24 mouse cellular contexts compared by ENCODE assay signal in the genomic region with DNA sequence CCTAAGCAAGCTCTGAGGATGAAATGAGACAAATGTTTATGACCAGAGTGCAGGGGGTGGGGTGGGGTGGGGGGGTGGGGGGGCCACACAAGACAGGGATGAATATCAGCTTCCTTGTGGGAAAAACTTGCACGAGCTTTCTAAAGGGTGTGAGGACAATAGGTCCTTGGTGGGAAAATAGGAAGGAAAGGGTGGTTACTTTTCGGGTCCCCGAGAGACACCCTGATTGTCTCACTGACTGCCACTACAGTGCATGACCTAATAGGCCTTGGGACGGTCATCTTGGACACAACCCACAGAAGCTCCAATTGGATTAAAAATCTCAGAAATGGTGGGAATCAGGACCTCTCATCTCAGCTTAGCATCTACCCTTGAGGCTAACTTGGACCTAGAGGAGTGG. TPM values are rescaled to one million over a fixed set of nuclear protein-coding genes. Genes with fewer than 3 reads are reported as not detected.
DNase-seq lines count a peak whose midpoint lies in the region; ATAC-seq and TF ChIP-seq lines count a peak whose summit lies in the region.
"Had no signal": no experiment of that assay in that cellular context is flagged by ENCODE, and none has a peak within 500 bp of the region (broad histone marks: within the 10 kb centered on the region; RNA-seq: fewer than 3 reads in every experiment).

No protein-coding gene starts in this region.

- TF ChIP-seq CTCF in gastrocnemius, adult 2 months (IDR thresholded peaks at IDR 0.05): no peak
- TF ChIP-seq CTCF in liver, postnatal 0 days (IDR thresholded peaks at IDR 0.05; ENCODE audit: low read depth): no peak

- no peaks in the 10 kb centered on the region for H3K9me3 ChIP-seq in heart, embryonic 10.5 days
- no peaks in the 10 kb centered on the region for H3K9me3 ChIP-seq in heart, embryonic 12.5 days (replicated peaks)
- H3K9me3 ChIP-seq in liver, embryonic 12.5 days (replicated peaks): no peaks in the 10 kb centered on the region
- no peaks in the 10 kb centered on the region for H3K9me3 ChIP-seq in liver, postnatal 0 days (ENCODE audit: low read length)
- H3K9me3 ChIP-seq in liver, embryonic 13.5 days (replicated peaks): no peaks in the 10 kb centered on the region
- H3K9me3 ChIP-seq: forebrain, embryonic 12.5 days; G1E; limb, embryonic 10.5 days; limb, embryonic 15.5 days; megakaryocyte, embryonic 14.5 days had no signal

- no peak overlapping the region for H3K4me3 ChIP-seq in gastrocnemius, adult 2 months
- H3K4me3 ChIP-seq in heart, embryonic 10.5 days: no peak overlapping the region
- H3K4me3 ChIP-seq in heart, embryonic 12.5 days: no peak overlapping the region
- no peak overlapping the region for H3K4me3 ChIP-seq in liver, embryonic 12.5 days
- no peak overlapping the region for H3K4me3 ChIP-seq in liver, postnatal 0 days (ENCODE audit: low read depth, low read length)
- H3K4me3 ChIP-seq in liver, embryonic 13.5 days (replicated peaks): no peak overlapping the region
- H3K4me3 ChIP-seq: forebrain, embryonic 12.5 days; limb, embryonic 10.5 days; limb, embryonic 15.5 days had no signal

- intact Hi-C loops in gastrocnemius, adult 2 months (cut with DNase I): no loop called here

- H3K27ac ChIP-seq in gastrocnemius, adult 2 months: peak overlapping the region; percentile 76
- peak overlapping the region; percentile 77; the same call in 1 of the 2 replicates for H3K27ac ChIP-seq in heart, embryonic 10.5 days
- no peak overlapping the region for H3K27ac ChIP-seq in heart, embryonic 12.5 days (ENCODE audit: poor library complexity, severe bottlenecking)
- peak overlapping the region; percentile 88 for H3K27ac ChIP-seq in liver, embryonic 12.5 days
- H3K27ac ChIP-seq in liver, postnatal 0 days (ENCODE audit: low read depth): no peak overlapping the region
- H3K27ac ChIP-seq in liver, embryonic 13.5 days: 0 out of 2 replicates have a peak overlapping the region, but pooled peaks have one; percentile 10
- H3K27ac ChIP-seq: forebrain, embryonic 12.5 days; kidney, postnatal 0 days; limb, embryonic 15.5 days had no signal

- TF ChIP-seq EP300 in liver, postnatal 0 days (IDR thresholded peaks at IDR 0.05; ENCODE audit: low read depth): no peak

- no peak for DNase-seq in gastrocnemius, adult 2 months
- no peak for DNase-seq in gastrocnemius, postnatal 4 days (ENCODE audit: low spot score in 2 of 2)
- no peak for DNase-seq in heart, embryonic 10.5 days (ENCODE audit: low spot score)
- no peak for DNase-seq in liver, postnatal 0 days
- DNase-seq in liver, embryonic 13.5 days: no peak
- DNase-seq in adrenal gland, adult 8-10 months: no peak
- DNase-seq: adrenal gland, postnatal 10 days; cerebellum, adult 11 months; cerebellum, adult 9-11 months; gastrocnemius, postnatal 14 days; kidney, adult 18-20 months; kidney, postnatal 4 days; thymus, adult 2 months; thymus, postnatal 36 days had no signal

- no peak overlapping the region for H3K4me2 ChIP-seq in heart, embryonic 12.5 days
- peak overlapping the region; percentile 62 for H3K4me2 ChIP-seq in liver, embryonic 12.5 days
- H3K4me2 ChIP-seq in liver, postnatal 0 days (ENCODE audit: low read depth, low read length): no peak overlapping the region
- peak overlapping the region; percentile 62 for H3K4me2 ChIP-seq in liver, embryonic 13.5 days
- H3K4me2 ChIP-seq: forebrain, embryonic 12.5 days; limb, embryonic 15.5 days; lung, embryonic 14.5 days had no signal

- H3K9ac ChIP-seq in heart, embryonic 12.5 days: no peak overlapping the region
- peak overlapping the region; percentile 28; the same call in 1 of the 2 replicates for H3K9ac ChIP-seq in liver, embryonic 12.5 days
- H3K9ac ChIP-seq in liver, postnatal 0 days (replicated peaks): no peak overlapping the region
- H3K9ac ChIP-seq in liver, embryonic 13.5 days: no peak overlapping the region; the same call in 1 of the 2 replicates
- H3K9ac ChIP-seq: limb, embryonic 15.5 days; lung, embryonic 14.5 days had no signal

- H3K4me1 ChIP-seq in heart, embryonic 10.5 days: peaks cover 33% of the 10 kb centered on the region
- peaks cover 27% of the 10 kb centered on the region for H3K4me1 ChIP-seq in heart, embryonic 12.5 days (replicated peaks)
- H3K4me1 ChIP-seq in liver, embryonic 12.5 days: peaks cover 48% of the 10 kb centered on the region
- H3K4me1 ChIP-seq in liver, postnatal 0 days (ENCODE audit: insufficient read depth): peaks cover 29% of the 10 kb centered on the region
- H3K4me1 ChIP-seq in liver, embryonic 13.5 days (replicated peaks): peaks cover 46% of the 10 kb centered on the region

- peaks cover 20% of the 10 kb centered on the region; the same call in 1 of the 2 replicates for H3K27me3 ChIP-seq in heart, embryonic 10.5 days (ENCODE audit: insufficient read depth, poor library complexity, severe bottlenecking)
- peaks cover 11% of the 10 kb centered on the region; the same call in 1 of the 2 replicates for H3K27me3 ChIP-seq in heart, embryonic 12.5 days (replicated peaks)
- peaks cover 20% of the 10 kb centered on the region for H3K27me3 ChIP-seq in liver, embryonic 12.5 days (replicated peaks)
- H3K27me3 ChIP-seq in liver, postnatal 0 days (ENCODE audit: insufficient read depth, low read length): no peaks in the 10 kb centered on the region
- H3K27me3 ChIP-seq in liver, embryonic 13.5 days: peaks cover 13% of the 10 kb centered on the region
- H3K27me3 ChIP-seq: limb, embryonic 15.5 days had no signal

- ATAC-seq in heart, embryonic 12.5 days (ENCODE audit: insufficient number of reproducible peaks, low FRiP score): no peak
- no peak for ATAC-seq in liver, embryonic 12.5 days
- no peak for ATAC-seq in liver, postnatal 0 days
- no peak for ATAC-seq in liver, embryonic 13.5 days (ENCODE audit: low read depth)

- no peaks in the 10 kb centered on the region for H3K36me3 ChIP-seq in heart, embryonic 10.5 days
- no peaks in the 10 kb centered on the region for H3K36me3 ChIP-seq in heart, embryonic 12.5 days
- H3K36me3 ChIP-seq in liver, embryonic 12.5 days: no peaks in the 10 kb centered on the region
- no peaks in the 10 kb centered on the region for H3K36me3 ChIP-seq in liver, postnatal 0 days (replicated peaks; ENCODE audit: insufficient read depth, low read length)
- no peaks in the 10 kb centered on the region for H3K36me3 ChIP-seq in liver, embryonic 13.5 days
- H3K36me3 ChIP-seq: forebrain, embryonic 12.5 days; G1E; limb, embryonic 10.5 days; limb, embryonic 15.5 days had no signal

- WGBS in heart, embryonic 10.5 days: 63% methylated on average over 4 of the region's 4 CpGs
- WGBS in heart, embryonic 12.5 days: 68% methylated on average over 4 of the region's 4 CpGs
- 52% methylated on average over 4 of the region's 4 CpGs for WGBS in liver, embryonic 12.5 days (ENCODE audit: insufficient replicate concordance)
- WGBS in liver, postnatal 0 days (ENCODE audit: insufficient replicate concordance): 62% methylated on average over 4 of the region's 4 CpGs
- WGBS in liver, embryonic 13.5 days (ENCODE audit: insufficient replicate concordance): 48% methylated on average over 4 of the region's 4 CpGs

RNA-seq across cellular contexts. Expression of gene Cd247, which starts 30.7 kb away (rescaled TPM):
- under 1 TPM; 0.17 to 0.38 TPM for total RNA-seq in gastrocnemius, adult 2 months (2021)
- total RNA-seq in gastrocnemius, postnatal 4 days (2021): 1 to 10 TPM in 1 of 2 experiments, under 1 TPM in 1; 0.70 to 1.1 TPM
- 0.23 and 0.38 TPM in 2 replicates for polyA plus RNA-seq in heart, embryonic 10.5 days (2016; fragmentation: Nextera tagmentation; extraction: Ambion mirVana)
- polyA plus RNA-seq in heart, embryonic 12.5 days (2016; fragmentation: Nextera tagmentation; extraction: Ambion mirVana): 0.38 and 0.49 TPM in 2 replicates
- polyA plus RNA-seq in liver, embryonic 12.5 days (2016; fragmentation: Nextera tagmentation; extraction: Ambion mirVana): 0.23 and 0.32 TPM in 2 replicates
- 0.13 and 0.43 TPM in 2 replicates for polyA plus RNA-seq in liver, postnatal 0 days (2015; fragmentation: Nextera tagmentation; extraction: Ambion mirVana)
- 0.09 and 0.30 TPM in 2 replicates for polyA plus RNA-seq in liver, embryonic 13.5 days (2015; fragmentation: Nextera tagmentation; extraction: Ambion mirVana)
- under 1 TPM; 0.20 to 0.46 (median 0.43) TPM for total RNA-seq in adrenal gland, adult 8-10 months (2022)
- total RNA-seq: left cerebral cortex, postnatal 10 days had no signal

RNA-seq across cellular contexts. Expression of gene Creg1, which starts 55.6 kb away (rescaled TPM):
- 10 to 100 TPM; 46.2 to 67.4 TPM for total RNA-seq in gastrocnemius, adult 2 months (2021)
- 10 to 100 TPM; 27.5 to 28.3 TPM for total RNA-seq in gastrocnemius, postnatal 4 days (2021)
- 76.2 and 85.1 TPM in 2 replicates for polyA plus RNA-seq in heart, embryonic 10.5 days (2016; fragmentation: Nextera tagmentation; extraction: Ambion mirVana)
- polyA plus RNA-seq in heart, embryonic 12.5 days (2016; fragmentation: Nextera tagmentation; extraction: Ambion mirVana): 94.9 and 109 TPM in 2 replicates
- polyA plus RNA-seq in liver, embryonic 12.5 days (2016; fragmentation: Nextera tagmentation; extraction: Ambion mirVana): 299 and 300 TPM in 2 replicates
- 289 and 305 TPM in 2 replicates for polyA plus RNA-seq in liver, postnatal 0 days (2015; fragmentation: Nextera tagmentation; extraction: Ambion mirVana)
- polyA plus RNA-seq in liver, embryonic 13.5 days (2015; fragmentation: Nextera tagmentation; extraction: Ambion mirVana): 334 and 344 TPM in 2 replicates
- total RNA-seq in adrenal gland, adult 8-10 months (2022): 10 to 100 TPM; 46.5 to 65.7 (median 56.5) TPM

Comparison
In these comparisons a context has a peak if more than half of its experiments do, and no peak if none do; other contexts are left out.
1. H3K27ac ChIP-seq: peak in gastrocnemius, adult 2 months (single experiment), heart, embryonic 10.5 days (single experiment), liver, embryonic 12.5 days (single experiment) and liver, embryonic 13.5 days (single experiment); none in heart, embryonic 12.5 days (single experiment) and liver, postnatal 0 days (single experiment).
2. H3K4me2 ChIP-seq: peak in liver, embryonic 12.5 days (single experiment) and liver, embryonic 13.5 days (single experiment); none in heart, embryonic 12.5 days (single experiment) and liver, postnatal 0 days (single experiment).